Mouse (Mus musculus) hindbrain, embryonic 13.5 days (tissue): Measurements from ENCODE around the gene Iqsec1. TPM values are rescaled to one million over a fixed set of nuclear protein-coding genes. Genes with fewer than 3 reads are reported as not detected.

Experiments used
- ATAC-seq: fragments of 200-750 bp; cut with Nextera tagmentation; 2 replicates; pipeline ENCODE4 v1.8.0; 2017; ENCODE audit warnings: moderate TSS enrichment; ENCODE audit not compliant: low FRiP score
- H3K27ac ChIP-seq: fragments of 300-500 bp; sonication (generic); 2 replicates; pipeline ENCODE4 v1.5.1; 2015; ENCODE audit warnings: inconsistent platforms, mild to moderate bottlenecking, moderate library complexity
- H3K27me3 ChIP-seq: fragments of 300-500 bp; sonication (generic); 2 replicates; pipeline ENCODE4 v1.6.1; 2015; ENCODE audit warnings: mild to moderate bottlenecking, inconsistent platforms
- H3K36me3 ChIP-seq: fragments of 300-500 bp; sonication (generic); 2 replicates; pipeline ENCODE4 v1.6.1; 2015; ENCODE audit warnings: mild to moderate bottlenecking, inconsistent platforms
- H3K4me1 ChIP-seq: fragments of 300-500 bp; sonication (generic); replicated peaks from 2 replicates; pipeline ENCODE4 v1.6.1; 2015; ENCODE audit warnings: inconsistent platforms
- H3K4me2 ChIP-seq: fragments of 300-500 bp; sonication (generic); 2 replicates; pipeline ENCODE4 v1.6.1; 2015; ENCODE audit warnings: inconsistent platforms, mild to moderate bottlenecking, moderate library complexity
- H3K4me3 ChIP-seq: fragments of 300-500 bp; sonication (generic); 2 replicates; pipeline ENCODE4 v1.5.1; 2015; ENCODE audit warnings: mild to moderate bottlenecking, inconsistent platforms
- H3K9ac ChIP-seq: fragments of 300-500 bp; sonication (generic); 2 replicates; pipeline ENCODE4 v1.6.1; 2015; ENCODE audit warnings: mild to moderate bottlenecking, inconsistent platforms
- H3K9me3 ChIP-seq: fragments of 300-500 bp; sonication (generic); 2 replicates; pipeline ENCODE4 v1.6.1; 2016; ENCODE audit warnings: inconsistent platforms
- WGBS: fragments of 180-500 bp; shearing (Covaris S2); methylation state at CpG from one replicate; pipeline ENCODE4 v1.1.7; 2015; 5-methylcytosine and 5-hydroxymethylcytosine counted together
- polyA plus RNA-seq: library from polyadenylated mRNA; unstranded; fragments of >200 nt; fragmentation: Nextera tagmentation; extraction: Ambion mirVana; gene quantifications from 2 replicates; pipeline ENCODE4 v1.2.1, GENCODE M21; 2015

The Iqsec1 gene
- polyA plus RNA-seq, 1 experiment from 2014 or later, result 20.6 TPM

GRCm38 (mm10) chr6:90712486-90713480 lies 275.7 kb downstream of the Iqsec1 start:
- H3K4me2 ChIP-seq, result no peak overlapping the region; the same call in 1 of the 2 replicates
- H3K27me3 ChIP-seq, result no peaks in the 10 kb centered on the region
- WGBS, result 49% methylated on average over 8 of the region's 8 CpGs
- peak overlapping the region; percentile 81 for H3K27ac ChIP-seq
- no peak overlapping the region for H3K9ac ChIP-seq
- H3K4me3 ChIP-seq, result no peak overlapping the region
- ATAC-seq, result no peak
- H3K4me1 ChIP-seq, result peaks cover 93% of the 10 kb centered on the region
- no peaks in the 10 kb centered on the region for H3K9me3 ChIP-seq
- H3K36me3 ChIP-seq, result no peaks in the 10 kb centered on the region

GRCm38 (mm10) chr6:90712063-90712462 lies 276.4 kb downstream of the Iqsec1 start:
- ATAC-seq, result no peak
- Histone ChIP-seq H3K36me3 (no peaks in the 10 kb centered on the region), H3K27ac (peak overlapping the region; percentile 81), H3K4me3 (no peak overlapping the region), H3K9ac (0 out of 2 replicates have a peak overlapping the region, but pooled peaks have one; percentile 47), H3K4me1 (peaks cover 94% of the 10 kb centered on the region), H3K27me3 (no peaks in the 10 kb centered on the region), H3K4me2 (no peak overlapping the region), H3K9me3 (no peaks in the 10 kb centered on the region)
- WGBS, result 57% methylated on average over 3 of the region's 3 CpGs

- Histone ChIP-seq H3K4me2 (no peak overlapping the region), H3K27ac (peak overlapping the region; percentile 81), H3K4me1 (peaks cover 94% of the 10 kb centered on the region), H3K9me3 (no peaks in the 10 kb centered on the region), H3K9ac (0 out of 2 replicates have a peak overlapping the region, but pooled peaks have one; percentile 47), H3K4me3 (no peak overlapping the region), H3K27me3 (no peaks in the 10 kb centered on the region), H3K36me3 (no peaks in the 10 kb centered on the region)
- ATAC-seq, result no peak
- WGBS, result 19% methylated on average over 12 of the region's 12 CpGs
Measured at GRCm38 (mm10) chr6:90711476-90712035, 276.9 kb downstream of the Iqsec1 start.

GRCm38 (mm10) chr6:90710778-90711177 lies 277.7 kb downstream of the Iqsec1 start:
- Histone ChIP-seq H3K27me3 (no peaks in the 10 kb centered on the region), H3K27ac (peak overlapping the region; percentile 81), H3K4me2 (no peak overlapping the region), H3K9me3 (no peaks in the 10 kb centered on the region), H3K36me3 (no peaks in the 10 kb centered on the region), H3K9ac (no peak overlapping the region), H3K4me1 (peaks cover 93% of the 10 kb centered on the region), H3K4me3 (no peak overlapping the region)
- ATAC-seq, result no peak
- WGBS, result 93% methylated on average over 5 of the region's 5 CpGs

GRCm38 (mm10) chr6:90709929-90710777 lies 278.3 kb downstream of the Iqsec1 start:
- no peaks in the 10 kb centered on the region for H3K27me3 ChIP-seq
- H3K4me2 ChIP-seq, result no peak overlapping the region
- no peaks in the 10 kb centered on the region for H3K9me3 ChIP-seq
- 89% methylated on average over 9 of the region's 9 CpGs for WGBS
- no peak overlapping the region for H3K9ac ChIP-seq
- peaks cover 92% of the 10 kb centered on the region for H3K4me1 ChIP-seq
- H3K36me3 ChIP-seq, result no peaks in the 10 kb centered on the region
- no peak overlapping the region for H3K4me3 ChIP-seq
- ATAC-seq, result no peak
- no peak overlapping the region; the same call in 1 of the 2 replicates for H3K27ac ChIP-seq

GRCm38 (mm10) chr6:90708061-90708618 lies 280.3 kb downstream of the Iqsec1 start:
- Histone ChIP-seq H3K9ac (no peak overlapping the region), H3K27ac (no peak overlapping the region), H3K9me3 (no peaks in the 10 kb centered on the region), H3K27me3 (no peaks in the 10 kb centered on the region), H3K36me3 (no peaks in the 10 kb centered on the region), H3K4me3 (no peak overlapping the region), H3K4me1 (peaks cover 92% of the 10 kb centered on the region), H3K4me2 (no peak overlapping the region)
- ATAC-seq, result no peak

- no peaks in the 10 kb centered on the region for H3K36me3 ChIP-seq
- no peak overlapping the region for H3K4me3 ChIP-seq
- no peak for ATAC-seq
- H3K4me2 ChIP-seq, result no peak overlapping the region
- H3K9me3 ChIP-seq, result no peaks in the 10 kb centered on the region
- peaks cover 92% of the 10 kb centered on the region for H3K4me1 ChIP-seq
- no peak overlapping the region for H3K9ac ChIP-seq
- no peaks in the 10 kb centered on the region for H3K27me3 ChIP-seq
- peak overlapping the region; percentile 67; the same call in 1 of the 2 replicates for H3K27ac ChIP-seq
- 84% methylated on average over 4 of the region's 4 CpGs for WGBS
Measured at GRCm38 (mm10) chr6:90707143-90707542, 281.3 kb downstream of the Iqsec1 start.

- Histone ChIP-seq H3K4me1 (peaks cover 92% of the 10 kb centered on the region), H3K4me2 (no peak overlapping the region), H3K36me3 (no peaks in the 10 kb centered on the region), H3K27ac (peak overlapping the region; percentile 67), H3K9ac (no peak overlapping the region), H3K9me3 (no peaks in the 10 kb centered on the region), H3K4me3 (no peak overlapping the region), H3K27me3 (no peaks in the 10 kb centered on the region)
- peak; percentile 27; the same call in 1 of the 2 replicates for ATAC-seq
- WGBS, result 79% methylated on average over 10 of the region's 10 CpGs
Measured at GRCm38 (mm10) chr6:90706490-90706889, 282.0 kb downstream of the Iqsec1 start.

- no peak overlapping the region for H3K9ac ChIP-seq
- H3K4me3 ChIP-seq, result no peak overlapping the region
- H3K4me1 ChIP-seq, result peaks cover 92% of the 10 kb centered on the region
- H3K36me3 ChIP-seq, result no peaks in the 10 kb centered on the region
- WGBS, result 84% methylated on average over 3 of the region's 3 CpGs
- H3K4me2 ChIP-seq, result no peak overlapping the region
- no peak overlapping the region for H3K27ac ChIP-seq
- H3K27me3 ChIP-seq, result no peaks in the 10 kb centered on the region
- no peak for ATAC-seq
- H3K9me3 ChIP-seq, result no peaks in the 10 kb centered on the region
Measured at GRCm38 (mm10) chr6:90705738-90706137, 282.7 kb downstream of the Iqsec1 start.

- Histone ChIP-seq H3K27ac (peak overlapping the region; percentile 85), H3K9me3 (no peaks in the 10 kb centered on the region), H3K4me2 (no peak overlapping the region), H3K9ac (no peak overlapping the region), H3K27me3 (no peaks in the 10 kb centered on the region), H3K4me1 (peaks cover 92% of the 10 kb centered on the region), H3K4me3 (no peak overlapping the region), H3K36me3 (no peaks in the 10 kb centered on the region)
- WGBS, result 65% methylated on average over 2 of the region's 2 CpGs
- no peak for ATAC-seq
Measured at GRCm38 (mm10) chr6:90704705-90705344, 283.7 kb downstream of the Iqsec1 start.

- Histone ChIP-seq H3K36me3 (no peaks in the 10 kb centered on the region), H3K27ac (peak overlapping the region; percentile 85), H3K4me2 (no peak overlapping the region), H3K9ac (peak overlapping the region; percentile 49; the same call in 1 of the 2 replicates), H3K4me1 (peaks cover 96% of the 10 kb centered on the region), H3K4me3 (no peak overlapping the region), H3K27me3 (no peaks in the 10 kb centered on the region), H3K9me3 (no peaks in the 10 kb centered on the region)
- no peak for ATAC-seq
- 53% methylated on average over 2 of the region's 2 CpGs for WGBS
Measured at GRCm38 (mm10) chr6:90703782-90704181, 284.7 kb downstream of the Iqsec1 start.
